Mouse (Mus musculus) c-Kit-positive CD71-positive TER-119-positive erythroid progenitor cells, embryonic 14.5 days (primary cell): ENCODE data around the gene Serinc5.

Experiments
- DNase-seq: peaks from one replicate; pipeline ENCODE4 v3.0.0-alpha.2; 2013; ENCODE audit warnings: low spot score

The Serinc5 gene

GRCm38 (mm10) chr13:92705016-92705535 is 94.2 kb downstream of the Serinc5 start:
- DNase-seq: no peak

GRCm38 (mm10) chr13:92706342-92707061 is 95.6 kb downstream of the Serinc5 start:
- no peak for DNase-seq

- DNase-seq: no peak
Measured at GRCm38 (mm10) chr13:92707941-92708340, 97.0 kb downstream of the Serinc5 start.

- no peak for DNase-seq
Measured at GRCm38 (mm10) chr13:92708466-92708865, 97.6 kb downstream of the Serinc5 start.

GRCm38 (mm10) chr13:92709535-92709934 is 98.6 kb downstream of the Serinc5 start:
- no peak for DNase-seq

- no peak for DNase-seq
Measured at GRCm38 (mm10) chr13:92710361-92710760, 99.5 kb downstream of the Serinc5 start.

GRCm38 (mm10) chr13:92711821-92712220 is 100.9 kb downstream of the Serinc5 start:
- no peak for DNase-seq

- no peak for DNase-seq
Measured at GRCm38 (mm10) chr13:92712619-92713018, 101.7 kb downstream of the Serinc5 start.

- DNase-seq: no peak
Measured at GRCm38 (mm10) chr13:92717851-92718665, 107.2 kb downstream of the Serinc5 start.

GRCm38 (mm10) chr13:92721006-92721405 is 110.1 kb downstream of the Serinc5 start:
- no peak for DNase-seq

GRCm38 (mm10) chr13:92722389-92722788 is 111.5 kb downstream of the Serinc5 start:
- DNase-seq: no peak

GRCm38 (mm10) chr13:92729811-92730210 is 118.9 kb downstream of the Serinc5 start:
- DNase-seq: no peak

- no peak for DNase-seq
Measured at GRCm38 (mm10) chr13:92731811-92732210, 120.9 kb downstream of the Serinc5 start.

- DNase-seq: no peak
Measured at GRCm38 (mm10) chr13:92732836-92733235, 121.9 kb downstream of the Serinc5 start.

GRCm38 (mm10) chr13:92733252-92733651 is 122.4 kb downstream of the Serinc5 start:
- DNase-seq: peak; percentile 61

- DNase-seq: no peak
Measured at GRCm38 (mm10) chr13:92733741-92734140, 122.8 kb downstream of the Serinc5 start.

- no peak for DNase-seq
Measured at GRCm38 (mm10) chr13:92735693-92736092, 124.8 kb downstream of the Serinc5 start.

GRCm38 (mm10) chr13:92736516-92737300 is 125.8 kb downstream of the Serinc5 start:
- DNase-seq: no peak

- DNase-seq: no peak
Measured at GRCm38 (mm10) chr13:92738821-92739220, 127.9 kb downstream of the Serinc5 start.

GRCm38 (mm10) chr13:92739858-92740257 is 129.0 kb downstream of the Serinc5 start:
- no peak for DNase-seq

GRCm38 (mm10) chr13:92740671-92741270 is 129.9 kb downstream of the Serinc5 start:
- DNase-seq: peak; percentile 65

- DNase-seq: peak; percentile 28
Measured at GRCm38 (mm10) chr13:92742886-92743285, 132.0 kb downstream of the Serinc5 start.
